Mouse (Mus musculus) midbrain, embryonic 10.5 days (tissue): ENCODE measurements at regions not wholly inside any gene's neighbourhood (a gene's known extent, or its start where the extent isn't known, plus 50 kb on each side); places are given as distances from the start of the nearest gene placed in this dataset.

Experiments
- DNase-seq: peaks from one replicate; pipeline ENCODE4 v3.0.0-alpha.2; 2017; ENCODE audit warnings: low spot score
- H3K27ac ChIP-seq: fragments of 300-500 bp; sonication (generic); replicated peaks from 2 replicates; pipeline ENCODE4 v1.5.1; 2016; ENCODE audit warnings: mild to moderate bottlenecking
- H3K27me3 ChIP-seq: fragments of 300-500 bp; sonication (generic); 2 replicates; pipeline ENCODE4 v1.6.1; 2016; ENCODE audit warnings: low read depth, mild to moderate bottlenecking; ENCODE audit not compliant: poor library complexity, severe bottlenecking
- H3K36me3 ChIP-seq: fragments of 300-500 bp; sonication (generic); 2 replicates; pipeline ENCODE4 v1.6.1; 2016; ENCODE audit warnings: mild to moderate bottlenecking, moderate library complexity
- H3K4me1 ChIP-seq: fragments of 300-500 bp; sonication (generic); 2 replicates; pipeline ENCODE4 v1.6.1; 2016
- H3K4me3 ChIP-seq: fragments of 300-500 bp; sonication (generic); 2 replicates; pipeline ENCODE4 v1.5.1; 2016; ENCODE audit warnings: mild to moderate bottlenecking, moderate library complexity
- H3K9me3 ChIP-seq: fragments of 300-500 bp; sonication (generic); replicated peaks from 2 replicates; pipeline ENCODE4 v1.6.1; 2016; ENCODE audit warnings: mild to moderate bottlenecking
- WGBS: fragments of 180-500 bp; shearing (Covaris S2); methylation state at CpG from one replicate; pipeline ENCODE4 v1.1.7; 2016; 5-methylcytosine and 5-hydroxymethylcytosine counted together

DNA sequence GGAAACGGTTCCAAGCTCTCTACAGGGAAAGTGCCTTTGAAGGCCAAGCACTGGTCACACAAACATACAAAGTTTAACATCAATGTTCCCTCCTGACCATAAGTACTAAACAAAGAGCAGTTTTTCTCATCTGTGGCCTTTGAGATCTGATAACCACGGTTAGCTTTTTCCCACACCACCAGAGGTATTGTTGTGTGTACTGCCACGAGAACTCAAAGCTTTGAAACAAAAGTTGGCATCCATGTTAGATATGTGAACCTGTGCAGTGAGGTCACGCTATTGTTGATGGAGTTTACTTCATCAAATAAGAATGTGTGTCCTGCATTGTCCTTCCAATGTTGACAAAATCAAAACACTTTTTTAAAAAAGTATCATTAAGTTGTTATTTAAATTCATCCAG, 79.9 kb upstream of the Myo10 start:
- no peaks in the 10 kb centered on the region for H3K27me3 ChIP-seq
- 87% methylated on average over 4 of the region's 4 CpGs for WGBS
- H3K36me3 ChIP-seq: no peaks in the 10 kb centered on the region
- no peak for DNase-seq
- H3K4me1 ChIP-seq: peaks cover 4% of the 10 kb centered on the region; the same call in 1 of the 2 replicates
- no peak overlapping the region for H3K4me3 ChIP-seq
- H3K9me3 ChIP-seq: no peaks in the 10 kb centered on the region
- no peak overlapping the region for H3K27ac ChIP-seq

- H3K36me3 ChIP-seq: no peaks in the 10 kb centered on the region
Measured at GRCm38 (mm10) chr15:25546185-25546584, 76.1 kb upstream of the Myo10 start.

DNA sequence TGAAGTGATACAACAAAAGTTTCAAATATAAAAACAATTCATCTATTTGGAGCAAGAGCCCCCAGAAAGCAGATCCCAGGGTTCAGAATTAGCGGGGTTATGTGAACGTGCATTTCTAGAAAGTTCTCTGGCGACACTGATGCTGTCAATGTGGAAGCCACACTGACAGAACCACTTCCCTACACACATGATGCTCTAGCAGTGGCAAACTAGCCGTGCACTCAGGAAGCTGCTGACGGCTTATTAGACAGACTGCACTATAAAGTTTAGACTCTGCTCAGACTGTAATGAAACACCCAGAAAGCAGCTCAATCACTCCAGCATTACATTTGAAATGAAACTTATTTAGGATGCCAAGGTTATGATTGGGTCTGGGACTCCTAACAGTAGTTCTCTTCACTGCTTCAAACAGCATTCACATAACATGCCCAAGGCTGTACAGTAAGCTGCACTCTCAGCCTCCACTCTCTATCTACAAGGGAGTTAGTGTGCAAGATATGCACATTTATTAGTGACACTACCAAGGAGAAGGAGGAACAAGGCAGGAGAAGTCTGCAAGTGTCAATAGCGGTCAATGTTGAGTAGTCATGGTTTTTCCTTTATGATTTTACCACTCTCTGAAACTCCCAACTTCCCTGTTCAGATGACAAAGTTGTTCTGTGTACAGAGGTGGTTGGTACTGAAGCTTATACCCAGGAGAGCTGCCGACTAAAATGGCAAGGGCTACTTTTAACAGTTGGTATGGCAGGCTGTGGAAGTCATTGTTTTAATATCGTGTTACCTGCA, 71.9 kb upstream of the Myo10 start:
- Histone ChIP-seq H3K27me3 (no peaks in the 10 kb centered on the region), H3K9me3 (no peaks in the 10 kb centered on the region), H3K4me3 (no peak overlapping the region), H3K4me1 (no peaks in the 10 kb centered on the region), H3K27ac (no peak overlapping the region), H3K36me3 (no peaks in the 10 kb centered on the region)
- DNase-seq: no peak
- 90% methylated on average over 8 of the region's 8 CpGs for WGBS

More at GRCm38 (mm10) chr15:25546185-25546584, 76.1 kb upstream of the Myo10 start:
- no peak for DNase-seq
- Histone ChIP-seq H3K27ac (no peak overlapping the region), H3K4me3 (no peak overlapping the region), H3K9me3 (no peaks in the 10 kb centered on the region), H3K4me1 (no peaks in the 10 kb centered on the region), H3K27me3 (no peaks in the 10 kb centered on the region)
- 67% methylated on average over 4 of the region's 4 CpGs for WGBS

DNA sequence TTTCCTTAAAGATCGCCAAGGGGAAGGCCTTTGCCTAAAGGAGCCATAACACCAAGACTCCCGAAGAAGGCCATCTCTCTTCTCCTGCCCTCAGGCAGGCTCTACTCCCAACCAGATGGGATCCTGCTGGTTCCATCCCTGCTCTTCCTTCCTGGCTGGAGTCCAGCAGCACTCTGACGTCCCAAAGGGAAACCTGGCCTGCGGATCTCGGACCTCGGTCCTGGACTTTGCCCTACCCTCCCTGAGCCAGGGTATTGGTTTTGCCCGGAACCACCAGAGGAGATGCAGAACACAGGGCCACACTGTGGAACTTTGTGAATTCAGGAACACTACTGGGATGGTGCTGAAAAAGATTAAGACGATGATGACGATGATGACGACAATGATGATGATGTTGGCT, 67.4 kb upstream of the Myo10 start:
- DNase-seq: no peak
- H3K4me1 ChIP-seq: peaks cover 6% of the 10 kb centered on the region
- no peaks in the 10 kb centered on the region for H3K9me3 ChIP-seq
- no peaks in the 10 kb centered on the region for H3K27me3 ChIP-seq
- WGBS: 89% methylated on average over 10 of the region's 10 CpGs
- no peak overlapping the region for H3K4me3 ChIP-seq
- no peak overlapping the region for H3K27ac ChIP-seq
- no peaks in the 10 kb centered on the region for H3K36me3 ChIP-seq

DNA sequence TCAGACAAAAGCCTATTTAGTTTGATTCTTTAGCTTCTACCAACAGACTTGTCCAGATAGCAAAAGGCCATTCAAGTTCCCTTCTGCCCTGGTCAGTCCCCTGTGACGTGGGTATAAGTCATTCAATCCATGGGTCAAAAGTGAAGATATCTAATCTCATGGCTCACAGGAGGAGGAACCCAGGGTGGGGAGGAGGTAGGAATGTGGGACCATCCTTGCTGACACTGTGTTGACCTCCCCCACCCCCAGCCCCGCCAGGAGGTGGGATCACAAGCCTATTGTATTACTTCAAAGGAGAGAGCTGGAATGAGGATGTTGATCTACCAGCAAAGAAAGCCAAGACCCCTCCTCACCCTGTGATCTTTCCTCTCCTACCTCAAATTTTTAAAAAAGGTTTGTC, 66.5 kb upstream of the Myo10 start:
- Histone ChIP-seq H3K9me3 (no peaks in the 10 kb centered on the region), H3K27ac (no peak overlapping the region), H3K27me3 (no peaks in the 10 kb centered on the region), H3K4me3 (no peak overlapping the region), H3K36me3 (no peaks in the 10 kb centered on the region), H3K4me1 (peaks cover 6% of the 10 kb centered on the region)
- 15% methylated on average over 2 of the region's 2 CpGs for WGBS
- DNase-seq: no peak

DNA sequence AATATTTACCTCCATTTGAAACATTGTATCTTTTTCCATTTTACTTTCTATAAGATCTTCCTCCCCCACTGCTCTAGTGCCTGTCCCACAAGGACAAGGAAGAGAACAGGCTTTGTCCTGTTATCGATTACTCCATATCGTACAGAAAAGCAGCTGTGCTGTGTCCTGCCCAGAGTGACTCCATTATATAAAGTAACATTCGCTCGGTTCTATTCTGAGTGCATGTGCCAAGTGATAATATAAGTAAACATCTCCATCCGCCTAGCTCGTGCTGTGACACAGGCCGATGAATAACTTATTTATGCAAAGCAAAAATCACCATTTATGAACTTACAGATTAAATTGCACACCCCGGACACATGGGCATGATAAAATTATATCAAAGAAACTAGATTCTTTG, 64.8 kb upstream of the Myo10 start:
- Histone ChIP-seq H3K27me3 (no peaks in the 10 kb centered on the region), H3K27ac (no peak overlapping the region), H3K9me3 (no peaks in the 10 kb centered on the region), H3K4me1 (peaks cover 6% of the 10 kb centered on the region), H3K36me3 (no peaks in the 10 kb centered on the region), H3K4me3 (no peak overlapping the region)
- WGBS: 94% methylated on average over 8 of the region's 8 CpGs
- DNase-seq: no peak

- H3K27ac ChIP-seq: no peak overlapping the region
- H3K4me3 ChIP-seq: no peak overlapping the region
- H3K27me3 ChIP-seq: no peaks in the 10 kb centered on the region
- H3K4me1 ChIP-seq: peaks cover 6% of the 10 kb centered on the region
- no peaks in the 10 kb centered on the region for H3K36me3 ChIP-seq
- 80% methylated on average over 7 of the region's 7 CpGs for WGBS
- DNase-seq: no peak
- H3K9me3 ChIP-seq: no peaks in the 10 kb centered on the region
Measured at GRCm38 (mm10) chr15:25558240-25558639, 64.1 kb upstream of the Myo10 start.

DNA sequence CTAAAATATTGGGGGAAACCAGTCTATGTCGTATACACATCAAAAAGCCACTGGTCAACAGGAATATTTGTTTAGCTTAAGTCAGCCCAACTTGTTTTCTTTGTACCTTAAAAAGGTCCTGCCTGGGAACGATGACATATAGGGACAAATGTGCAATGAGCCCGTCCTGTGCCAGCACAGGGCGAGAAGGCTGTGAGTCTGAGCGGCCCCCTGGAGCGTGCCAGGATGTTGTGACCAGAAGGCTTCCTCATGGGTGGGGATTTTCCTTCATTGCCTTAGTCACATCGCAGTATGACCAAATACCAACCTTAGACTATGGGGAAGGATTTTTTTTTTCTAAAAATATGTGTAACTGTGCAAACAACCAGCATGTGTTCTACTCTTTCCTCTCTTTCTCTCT, 58.7 kb upstream of the Myo10 start:
- no peaks in the 10 kb centered on the region for H3K9me3 ChIP-seq
- H3K4me1 ChIP-seq: no peaks in the 10 kb centered on the region
- no peaks in the 10 kb centered on the region for H3K36me3 ChIP-seq
- no peak overlapping the region for H3K4me3 ChIP-seq
- DNase-seq: no peak
- no peak overlapping the region for H3K27ac ChIP-seq
- no peaks in the 10 kb centered on the region for H3K27me3 ChIP-seq
- 79% methylated on average over 7 of the region's 7 CpGs for WGBS

DNA sequence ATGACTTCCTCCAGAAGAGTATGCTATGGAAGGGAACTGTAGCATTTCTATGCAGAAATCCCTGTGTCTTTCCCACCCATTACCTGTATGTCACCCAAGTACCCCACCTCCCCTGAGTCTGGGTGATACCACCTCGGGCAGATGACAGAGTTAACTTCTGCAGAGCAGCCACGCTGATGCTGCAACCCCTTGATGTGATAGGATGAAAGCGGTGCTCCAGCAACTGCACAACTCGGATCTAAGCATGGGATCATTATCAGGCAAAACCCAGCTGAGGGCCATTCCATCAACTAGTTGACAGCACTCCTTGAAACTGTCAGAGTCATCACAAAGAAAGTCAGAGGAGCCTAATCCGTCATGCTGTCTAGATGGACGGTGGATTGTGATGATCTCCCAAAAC, 49.8 kb upstream of the Myo10 start:
- H3K36me3 ChIP-seq: no peaks in the 10 kb centered on the region
- no peak for DNase-seq
- 0 out of 2 replicates have a peak, but pooled peaks cover 3% of the 10 kb centered on the region for H3K4me1 ChIP-seq
- H3K27me3 ChIP-seq: no peaks in the 10 kb centered on the region
- H3K9me3 ChIP-seq: no peaks in the 10 kb centered on the region
- WGBS: 77% methylated on average over 6 of the region's 6 CpGs
- no peak overlapping the region for H3K27ac ChIP-seq
- H3K4me3 ChIP-seq: no peak overlapping the region
